Mouse (Mus musculus) spleen, postnatal 36 days (tissue): ENCODE data around the gene Gm5089.
"Not testable (repeated sequence)": the region's sequence is repeated elsewhere in the genome, so short reads cannot be mapped to it uniquely, and the experiment has no call there.

Experiments
- DNase-seq, 2 experiments: peaks; one replicate each; pipeline ENCODE4 v3.0.0; 2022; ENCODE audit warnings: low spot score in 2 of 2, mixed read lengths in 1 of 2

Gene Gm5089

GRCm38 (mm10) chr14:122463734-122464341 is 12.9 kb upstream of the Gm5089 start:
- not testable (repeated sequence) for DNase-seq

GRCm38 (mm10) chr14:122463080-122463691 is 12.3 kb upstream of the Gm5089 start:
- no peak for DNase-seq

GRCm38 (mm10) chr14:122462689-122463079 is 11.8 kb upstream of the Gm5089 start:
- DNase-seq, result no peak

DNA sequence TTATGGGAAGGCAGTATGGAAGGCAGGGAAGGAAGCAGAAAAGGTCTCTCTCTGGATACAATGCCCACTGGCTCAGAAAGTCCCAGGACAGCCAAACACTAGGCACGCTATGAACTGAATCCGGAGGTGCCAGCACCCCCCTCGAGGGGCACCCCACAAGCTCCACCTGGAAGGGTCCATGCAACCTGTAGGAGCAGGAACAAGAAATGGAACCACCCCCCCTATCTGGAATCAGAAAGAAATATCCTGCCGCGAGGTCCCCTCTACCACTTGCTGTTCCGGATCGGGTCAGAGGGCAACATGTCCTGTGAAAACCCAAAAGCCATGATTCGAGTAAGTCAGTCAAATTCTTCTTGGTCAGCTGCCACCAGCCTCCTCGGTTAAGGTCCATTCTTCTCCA is 11.1 kb upstream of the Gm5089 start:
- no peak for DNase-seq

GRCm38 (mm10) chr14:122461500-122461899 is 10.6 kb upstream of the Gm5089 start:
- DNase-seq, result no peak

DNA sequence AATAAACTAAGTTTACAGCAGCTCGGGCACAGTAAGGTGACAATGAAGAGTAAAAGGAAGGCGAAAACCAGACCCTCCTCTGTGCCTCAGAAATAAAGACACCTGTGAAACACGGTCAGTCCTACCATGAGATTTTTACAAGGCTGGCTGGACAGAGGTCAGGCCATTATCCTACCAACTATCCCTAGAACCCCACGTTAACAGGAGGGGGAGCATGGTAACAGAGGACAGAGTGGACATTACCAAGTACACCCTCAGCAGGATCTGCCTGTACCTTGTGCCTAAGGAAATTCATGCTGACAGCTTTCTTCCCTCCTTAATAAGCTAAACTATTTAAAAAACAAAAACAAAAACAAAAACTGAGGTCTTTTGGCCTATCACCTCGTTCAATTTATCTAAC is 9.3 kb upstream of the Gm5089 start:
- DNase-seq, result no peak

- DNase-seq, result no peak
Measured at GRCm38 (mm10) chr14:122459776-122460175, 8.9 kb upstream of the Gm5089 start.

GRCm38 (mm10) chr14:122459332-122459731 is 8.4 kb upstream of the Gm5089 start:
- DNase-seq, result not testable (repeated sequence)

GRCm38 (mm10) chr14:122455562-122455958 is 4.6 kb upstream of the Gm5089 start:
- no peak for DNase-seq

- no peak for DNase-seq
Measured at GRCm38 (mm10) chr14:122454901-122455561, 4.1 kb upstream of the Gm5089 start.

GRCm38 (mm10) chr14:122453996-122454738 is 3.3 kb upstream of the Gm5089 start:
- no peak for DNase-seq

DNA sequence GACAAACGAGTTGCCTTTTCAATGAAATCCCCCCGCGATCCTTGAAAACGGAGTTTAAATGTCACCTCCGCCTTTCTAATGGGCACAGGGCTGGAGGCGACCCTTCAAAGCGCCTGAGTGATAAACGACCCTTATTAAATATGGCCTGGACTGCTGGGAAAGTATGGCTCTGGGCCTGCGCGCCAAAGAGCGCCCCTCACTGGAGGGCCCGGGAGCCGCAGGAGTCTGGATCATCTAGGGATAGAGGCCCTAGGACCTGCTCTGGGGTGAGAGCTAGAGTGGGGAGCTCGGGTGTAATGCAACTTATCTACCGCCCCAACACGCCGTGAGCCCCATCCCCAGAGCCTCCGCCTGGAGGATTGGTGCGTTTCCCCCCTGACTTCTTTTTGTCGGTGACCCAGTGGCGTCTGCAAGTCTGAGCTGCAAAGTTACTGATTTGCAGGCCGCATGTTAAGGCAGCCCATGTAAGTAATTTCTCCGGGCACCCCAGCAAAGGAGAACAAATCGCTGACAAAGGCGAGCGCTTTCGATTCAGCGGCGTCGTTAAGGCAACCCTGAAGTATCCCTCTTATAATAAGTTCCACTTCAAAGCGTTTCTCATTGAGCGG is 2.6 kb upstream of the Gm5089 start:
- no peak for DNase-seq

GRCm38 (mm10) chr14:122452701-122453387 is 1.9 kb upstream of the Gm5089 start:
- no peak for DNase-seq

GRCm38 (mm10) chr14:122451551-122452145 is 733 bp upstream of the Gm5089 start:
- no peak for DNase-seq

DNA sequence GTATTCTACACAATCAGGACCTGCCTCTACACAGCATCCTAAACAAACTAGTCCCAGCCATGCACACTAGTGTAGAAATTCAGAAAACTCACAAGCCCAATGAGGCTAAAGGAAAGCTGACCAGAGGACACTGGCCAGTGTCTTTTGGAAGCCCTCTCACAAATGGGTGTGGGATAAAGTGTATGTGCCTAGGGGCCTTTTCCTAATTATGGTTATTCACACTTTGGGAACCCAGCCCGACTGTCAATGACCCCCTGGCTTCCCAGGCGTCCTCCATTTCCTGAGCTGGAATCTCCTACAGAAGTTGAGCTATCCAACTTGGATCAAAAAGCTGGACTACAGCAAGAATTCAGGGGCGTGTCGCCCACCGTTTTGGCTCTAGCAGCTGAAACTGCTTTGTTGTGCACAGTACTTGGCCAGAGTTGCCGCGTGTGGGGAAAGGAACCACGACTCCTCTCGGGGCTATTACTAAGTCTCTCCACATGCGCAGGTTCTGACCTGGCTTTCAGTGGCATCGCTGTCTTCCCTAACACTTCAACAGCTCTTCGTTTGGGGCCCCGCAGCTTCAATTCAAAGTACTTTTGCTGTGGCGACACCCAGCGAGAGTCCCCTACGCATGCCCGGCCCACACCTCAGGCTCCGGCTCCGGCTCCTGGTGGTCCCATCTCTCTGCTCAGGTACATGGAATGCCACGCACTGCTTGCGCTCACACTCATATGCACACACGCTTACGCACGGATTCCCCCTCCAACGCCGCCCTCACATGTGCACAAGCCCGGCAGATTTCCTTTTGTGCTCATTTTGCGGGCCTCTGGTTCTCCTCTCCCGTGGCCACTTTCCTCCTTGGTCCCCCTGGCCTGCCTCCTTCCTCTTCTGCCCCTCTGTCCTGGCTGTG is 1.1 kb downstream of the Gm5089 start:
- DNase-seq, result no peak

- no peak for DNase-seq
Measured at GRCm38 (mm10) chr14:122436850-122437249, 14.1 kb downstream of the Gm5089 start.

DNA sequence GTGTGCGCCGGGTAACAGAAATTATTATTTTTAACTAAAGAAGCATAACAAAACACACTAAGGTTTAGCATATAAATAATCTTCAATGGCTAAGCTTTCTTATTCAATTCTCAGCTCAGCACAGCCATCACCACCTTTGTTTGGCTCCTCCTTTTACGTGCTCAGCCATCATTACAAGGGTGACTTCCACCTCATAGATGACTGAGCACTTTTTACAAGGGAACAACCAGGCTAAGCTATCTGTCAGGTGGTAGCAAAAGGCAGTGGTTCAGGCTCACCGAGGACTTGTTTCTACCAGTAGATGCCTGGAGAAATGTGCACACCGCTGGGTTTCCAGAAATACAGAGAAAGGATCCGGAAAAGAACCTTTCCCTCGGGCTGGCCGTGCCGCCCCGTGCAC is 16.9 kb downstream of the Gm5089 start:
- DNase-seq, result no peak

DNA sequence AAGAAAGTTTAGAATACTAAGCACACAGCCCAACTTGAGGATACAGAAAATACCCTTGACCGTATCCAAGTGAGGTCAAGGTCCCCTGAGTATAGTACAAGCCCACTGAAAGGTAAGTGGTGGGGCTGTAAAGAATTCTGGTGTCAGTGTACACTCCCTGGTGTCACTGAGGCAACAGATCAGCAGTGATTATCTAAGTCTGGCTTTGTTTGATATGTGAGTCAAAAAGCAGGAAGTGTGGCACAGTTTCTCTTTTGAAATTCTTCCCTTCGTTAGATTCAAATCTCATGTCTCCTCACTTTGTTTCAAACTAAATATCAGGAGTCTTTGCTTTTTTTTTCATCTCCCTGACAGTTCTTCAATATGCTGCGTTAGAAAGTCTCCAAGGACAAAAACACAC is 18.4 kb downstream of the Gm5089 start:
- no peak for DNase-seq

DNA sequence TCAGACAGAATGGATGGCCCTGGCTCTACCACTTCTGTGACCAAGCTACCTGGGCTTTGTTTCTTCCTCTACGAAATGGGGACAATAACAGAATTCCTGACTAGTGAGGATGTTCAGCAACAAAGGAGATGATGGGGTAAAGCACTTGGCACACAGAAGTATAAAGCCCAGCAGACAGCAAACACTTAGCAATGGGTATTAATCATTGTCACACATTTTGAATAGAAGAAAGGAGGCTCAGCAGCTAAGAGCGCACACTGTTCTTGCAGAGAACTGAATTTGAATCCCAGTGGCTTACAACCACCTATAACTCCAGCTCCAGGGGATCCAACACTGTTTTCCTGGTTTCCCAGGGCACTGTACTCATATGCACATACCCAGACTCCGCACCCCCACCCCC is 23.3 kb downstream of the Gm5089 start:
- no peak for DNase-seq

GRCm38 (mm10) chr14:122427204-122427560 is 23.7 kb downstream of the Gm5089 start:
- DNase-seq, result no peak
